Mouse (Mus musculus) G1E (cell line): ENCODE measurements at regions not wholly inside any gene's neighbourhood (a gene's known extent, or its start where the extent isn't known, plus 50 kb on each side); places are given as distances from the start of the nearest gene placed in this dataset.

ENCODE experiments used
- CTCF ChIP-seq: IDR thresholded peaks from 2 replicates; pipeline ENCODE4 v1.5.1; 2012; ENCODE audit warnings: low read depth, low read length, inconsistent platforms, mixed read lengths
- GATA1 ChIP-seq: IDR thresholded peaks from 2 replicates; pipeline ENCODE4 v1.6.1; 2012; ENCODE audit warnings: borderline replicate concordance, low read length, inconsistent platforms, mixed read lengths
- GATA2 ChIP-seq: IDR thresholded peaks from 2 replicates; pipeline ENCODE4 v1.6.1; 2012; ENCODE audit warnings: low read depth, low read length, inconsistent platforms, borderline replicate concordance
- POLR2AphosphoS5 ChIP-seq: IDR thresholded peaks from 2 replicates; pipeline ENCODE4 v1.6.1; 2012; ENCODE audit warnings: low read depth, low read length, inconsistent platforms; ENCODE audit not compliant: insufficient replicate concordance
- TAL1 ChIP-seq: conservative IDR thresholded peaks from 2 replicates; pipeline ENCODE4 v1.6.1; 2012; ENCODE audit warnings: low read depth, low read length, inconsistent platforms, mixed read lengths

- TF ChIP-seq CTCF (no peak), GATA1 (no peak), POLR2AphosphoS5 (no peak), TAL1 (no peak), GATA2 (no peak)
Measured at GRCm38 (mm10) chr13:5714793-5715192, 146.5 kb upstream of the Klf6 start.
